Mouse (Mus musculus) small intestine, adult 2 months (tissue): ENCODE measurements at regions not wholly inside any gene's neighbourhood (a gene's known extent, or its start where the extent isn't known, plus 50 kb on each side); places are given as distances from the start of the nearest gene placed in this dataset.

Experiments used
- H3K27ac ChIP-seq: fragments of 200-500 bp; 2 replicates; pipeline ENCODE4 v1.5.1; 2012; ENCODE audit warnings: low read depth, low read length, control low read depth, inconsistent platforms; ENCODE audit not compliant: insufficient read depth
- H3K27me3 ChIP-seq: fragments of 200-500 bp; 2 replicates; pipeline ENCODE4 v1.6.1; 2012; ENCODE audit warnings: mild to moderate bottlenecking, moderate library complexity, low read length, inconsistent platforms; ENCODE audit not compliant: control insufficient read depth, insufficient read depth
- H3K36me3 ChIP-seq: fragments of 200-500 bp; 2 replicates; pipeline ENCODE4 v1.6.1; 2012; ENCODE audit warnings: mild to moderate bottlenecking, low read length, control low read depth, inconsistent platforms; ENCODE audit not compliant: control insufficient read depth, insufficient read depth
- H3K4me1 ChIP-seq: fragments of 200-500 bp; 2 replicates; pipeline ENCODE4 v1.6.1; 2012; ENCODE audit warnings: low read length, inconsistent platforms, mixed read lengths; ENCODE audit not compliant: control insufficient read depth, insufficient read depth, insufficient read length
- H3K4me3 ChIP-seq: fragments of 200-500 bp; 2 replicates; pipeline ENCODE4 v1.5.1; 2012; ENCODE audit warnings: low read depth, mild to moderate bottlenecking, control low read depth, inconsistent platforms, low read length, moderate library complexity
- CTCF ChIP-seq: fragments of 200-500 bp; IDR thresholded peaks from 2 replicates; pipeline ENCODE4 v1.5.1; 2012; ENCODE audit warnings: low read depth, mild to moderate bottlenecking, control low read depth, inconsistent platforms, low read length, moderate library complexity, mixed read lengths; ENCODE audit not compliant: insufficient replicate concordance, insufficient read length; ENCODE audit errors: extremely low read depth
- POLR2A ChIP-seq: fragments of 200-500 bp; IDR thresholded peaks from 2 replicates; pipeline ENCODE4 v1.6.1; 2012; ENCODE audit warnings: low read depth, mild to moderate bottlenecking, control low read depth, inconsistent platforms, low read length, moderate library complexity
- WGBS: fragments of 180-500 bp; shearing (Covaris S2); methylation state at CpG from one replicate; pipeline ENCODE4 v1.1.7; 2018; 5-methylcytosine and 5-hydroxymethylcytosine counted together

- Histone ChIP-seq H3K27ac (no peak overlapping the region), H3K36me3 (no peaks in the 10 kb centered on the region), H3K4me1 (peaks cover 11% of the 10 kb centered on the region; the same call in 1 of the 2 replicates), H3K27me3 (no peaks in the 10 kb centered on the region), H3K4me3 (no peak overlapping the region)
- 26% methylated on average over 9 of the region's 9 CpGs for WGBS
- no peak for TF ChIP-seq CTCF
- TF ChIP-seq POLR2A, result no peak
These were observed 108.7 kb downstream of the Gm10260 start for GRCm38 (mm10) chr13:97651761-97652160.

GRCm38 (mm10) chr13:97651176-97651575 is 109.3 kb downstream of the Gm10260 start:
- H3K27ac ChIP-seq, result no peak overlapping the region
- no peak for TF ChIP-seq POLR2A
- TF ChIP-seq CTCF, result no peak
- H3K36me3 ChIP-seq, result no peaks in the 10 kb centered on the region
- H3K4me3 ChIP-seq, result no peak overlapping the region
- peaks cover 12% of the 10 kb centered on the region; the same call in 1 of the 2 replicates for H3K4me1 ChIP-seq
- H3K27me3 ChIP-seq, result no peaks in the 10 kb centered on the region
- 86% methylated on average over 5 of the region's 5 CpGs for WGBS

GRCm38 (mm10) chr13:97650191-97650590 is 110.2 kb downstream of the Gm10260 start:
- Histone ChIP-seq H3K27ac (no peak overlapping the region), H3K4me3 (no peak overlapping the region), H3K4me1 (peaks cover 20% of the 10 kb centered on the region; the same call in 1 of the 2 replicates), H3K36me3 (no peaks in the 10 kb centered on the region), H3K27me3 (no peaks in the 10 kb centered on the region)
- WGBS, result 91% methylated on average over 2 of the region's 2 CpGs
- TF ChIP-seq CTCF (no peak), POLR2A (no peak)

GRCm38 (mm10) chr13:97647486-97647885 is 112.9 kb downstream of the Gm10260 start:
- Histone ChIP-seq H3K4me3 (no peak overlapping the region), H3K36me3 (no peaks in the 10 kb centered on the region), H3K4me1 (peaks cover 25% of the 10 kb centered on the region; the same call in 1 of the 2 replicates), H3K27me3 (no peaks in the 10 kb centered on the region), H3K27ac (no peak overlapping the region)
- 56% methylated on average over 4 of the region's 4 CpGs for WGBS
- no peak for TF ChIP-seq CTCF
- TF ChIP-seq POLR2A, result no peak

GRCm38 (mm10) chr13:97646021-97646385 is 114.4 kb downstream of the Gm10260 start:
- no peak overlapping the region for H3K27ac ChIP-seq
- H3K4me3 ChIP-seq, result no peak overlapping the region
- no peaks in the 10 kb centered on the region for H3K36me3 ChIP-seq
- peaks cover 15% of the 10 kb centered on the region; the same call in 1 of the 2 replicates for H3K4me1 ChIP-seq
- TF ChIP-seq CTCF (no peak), POLR2A (no peak)
- 33% methylated on average over 7 of the region's 7 CpGs for WGBS
- H3K27me3 ChIP-seq, result no peaks in the 10 kb centered on the region

- H3K27me3 ChIP-seq, result no peaks in the 10 kb centered on the region
- H3K4me3 ChIP-seq, result no peak overlapping the region
- WGBS, result 21% methylated on average over 15 of the region's 15 CpGs
- TF ChIP-seq POLR2A (no peak), CTCF (no peak)
- H3K36me3 ChIP-seq, result no peaks in the 10 kb centered on the region
- peaks cover 15% of the 10 kb centered on the region; the same call in 1 of the 2 replicates for H3K4me1 ChIP-seq
- no peak overlapping the region for H3K27ac ChIP-seq
These were observed 115.1 kb downstream of the Gm10260 start for GRCm38 (mm10) chr13:97645107-97646020.

GRCm38 (mm10) chr13:97640236-97640635 is 120.2 kb downstream of the Gm10260 start:
- Histone ChIP-seq H3K36me3 (no peaks in the 10 kb centered on the region), H3K4me1 (peaks cover 10% of the 10 kb centered on the region; the same call in 1 of the 2 replicates), H3K27me3 (no peaks in the 10 kb centered on the region), H3K27ac (no peak overlapping the region), H3K4me3 (no peak overlapping the region)
- 32% methylated on average over 3 of the region's 3 CpGs for WGBS
- TF ChIP-seq POLR2A (no peak), CTCF (no peak)
